Mouse (Mus musculus): ENCODE data around the gene Espn. TPM values are rescaled to one million over a fixed set of nuclear protein-coding genes. Genes with fewer than 3 reads are reported as not detected.

Gene Espn
- polyA plus RNA-seq, 1 experiment from 2014 or later: 11.5 TPM

DNA sequence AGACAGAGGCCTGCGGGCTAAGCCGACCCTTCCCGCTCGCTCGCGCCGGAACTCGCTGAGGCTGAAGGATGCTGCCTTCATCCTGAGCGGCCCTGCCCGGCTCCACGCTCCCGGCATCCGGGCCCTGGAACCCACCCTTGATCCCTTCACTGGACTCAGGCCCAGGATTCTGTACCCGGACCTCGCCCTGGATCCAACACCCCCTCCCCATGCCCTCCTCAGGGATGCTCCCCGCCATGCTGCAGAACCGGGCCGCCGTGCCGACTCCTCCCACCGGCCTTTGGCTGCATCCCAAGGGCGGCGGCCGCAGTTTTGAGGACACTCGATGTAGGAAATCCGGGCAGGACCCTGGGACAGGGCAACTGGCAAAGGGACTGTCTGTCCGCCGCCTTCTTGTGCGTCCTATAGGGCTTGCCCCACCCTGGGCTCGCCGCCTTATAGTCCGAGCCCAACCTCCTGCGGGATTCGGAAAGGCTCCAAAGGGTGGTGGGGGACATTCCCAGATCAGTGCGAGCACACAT is 26.2 kb upstream of the Espn start:
- Histone ChIP-seq H3K4me3 (ENCODE audit: low read depth, low read length) (peak overlapping the region; percentile 63), H3K4me1 (ENCODE audit: insufficient read depth) (0 out of 2 replicates have a peak, but pooled peaks cover 3% of the 10 kb centered on the region), H3K36me3 (ENCODE audit: insufficient read depth) (no peaks in the 10 kb centered on the region), H3K4me2 (peak overlapping the region; percentile 71), H3K27me3 (ENCODE audit: insufficient read depth, low read length) (peaks cover 14% of the 10 kb centered on the region; the same call in 1 of the 2 replicates), H3K27ac (ENCODE audit: low read depth) (no peak overlapping the region), H3K9ac (peak overlapping the region; percentile 53), H3K9me3 (ENCODE audit: low read depth, low read length) (no peaks in the 10 kb centered on the region)
- WGBS: 2% methylated on average over 35 of the region's 35 CpGs
- TF ChIP-seq CTCF (IDR thresholded peaks at IDR 0.05; ENCODE audit: low read depth): no peak
- ATAC-seq (ENCODE audit: insufficient read depth) (peak; percentile 63), DNase-seq (peak; percentile 63)

- Histone ChIP-seq H3K9ac (peak within 1 kb of the TSS; percentile 87), H3K27ac (ENCODE audit: low read depth) (peak within 1 kb of the TSS; percentile 69), H3K4me1 (ENCODE audit: insufficient read depth) (0 out of 2 replicates have a peak, but pooled peaks cover 3% of the 10 kb centered on the region), H3K4me2 (peak within 1 kb of the TSS; percentile 71), H3K27me3 (ENCODE audit: insufficient read depth, low read length) (peaks cover 14% of the 10 kb centered on the region; the same call in 1 of the 2 replicates), H3K4me3 (ENCODE audit: low read depth, low read length) (peak within 1 kb of the TSS; percentile 63), H3K36me3 (ENCODE audit: insufficient read depth) (no peaks in the 10 kb centered on the region), H3K9me3 (ENCODE audit: low read depth, low read length) (no peaks in the 10 kb centered on the region)
- no peak for TF ChIP-seq CTCF (IDR thresholded peaks at IDR 0.05; ENCODE audit: low read depth)
- DNase-seq (peak; percentile 95), ATAC-seq (ENCODE audit: insufficient read depth) (peak; percentile 95)
- WGBS: under 1% methylated on average over 86 of the region's 108 CpGs
Measured at GRCm38 (mm10) chr4:152177537-152178343, 25.6 kb upstream of the Espn start, which contains the start of gene Acot7. Gene Acot7 (plus strand): TSS chr4:152178134.

GRCm38 (mm10) chr4:152177174-152177536 is 25.0 kb upstream of the Espn start:
- Histone ChIP-seq H3K4me3 (ENCODE audit: low read depth, low read length) (peak overlapping the region; percentile 63), H3K27me3 (ENCODE audit: insufficient read depth, low read length) (peaks cover 14% of the 10 kb centered on the region; the same call in 1 of the 2 replicates), H3K4me2 (peak overlapping the region; percentile 71), H3K9me3 (ENCODE audit: low read depth, low read length) (no peaks in the 10 kb centered on the region), H3K4me1 (ENCODE audit: insufficient read depth) (0 out of 2 replicates have a peak, but pooled peaks cover 3% of the 10 kb centered on the region), H3K36me3 (ENCODE audit: insufficient read depth) (no peaks in the 10 kb centered on the region), H3K27ac (ENCODE audit: low read depth) (peak overlapping the region; percentile 69; the same call in 1 of the 2 replicates), H3K9ac (peak overlapping the region; percentile 87)
- WGBS: 60% methylated on average over 6 of the region's 6 CpGs
- TF ChIP-seq CTCF (IDR thresholded peaks at IDR 0.05; ENCODE audit: low read depth): no peak
- ATAC-seq (ENCODE audit: insufficient read depth): no peak
- DNase-seq: no peak

DNA sequence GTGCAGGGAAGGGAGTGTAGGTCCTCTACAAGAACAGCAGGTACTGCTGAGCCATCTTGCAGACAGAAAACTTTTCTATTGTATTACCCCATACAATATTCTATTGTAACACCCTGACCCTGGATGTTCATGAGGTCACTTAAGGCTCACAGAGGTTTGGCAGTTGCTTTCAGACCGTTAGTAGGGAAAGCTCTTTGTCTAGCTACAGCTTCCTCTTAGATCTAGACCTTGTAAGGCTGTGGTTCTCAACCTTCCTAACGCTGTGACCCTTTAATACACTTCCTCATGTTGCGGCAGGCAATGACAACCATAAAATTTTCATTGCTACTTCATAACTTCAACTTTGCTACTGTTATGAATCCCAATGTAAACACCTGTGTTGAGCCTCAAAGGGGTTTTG is 24.5 kb upstream of the Espn start:
- Histone ChIP-seq H3K4me3 (ENCODE audit: low read depth, low read length) (no peak overlapping the region), H3K36me3 (ENCODE audit: insufficient read depth) (no peaks in the 10 kb centered on the region), H3K9me3 (ENCODE audit: low read depth, low read length) (no peaks in the 10 kb centered on the region), H3K4me2 (peak overlapping the region; percentile 71; the same call in 1 of the 2 replicates), H3K9ac (no peak overlapping the region), H3K27ac (ENCODE audit: low read depth) (no peak overlapping the region), H3K27me3 (ENCODE audit: insufficient read depth, low read length) (peaks cover 14% of the 10 kb centered on the region; the same call in 1 of the 2 replicates), H3K4me1 (ENCODE audit: insufficient read depth) (0 out of 2 replicates have a peak, but pooled peaks cover 3% of the 10 kb centered on the region)
- WGBS: 73% methylated on average over 3 of the region's 3 CpGs
- ATAC-seq (ENCODE audit: insufficient read depth) (no peak), DNase-seq (no peak)
- no peak for TF ChIP-seq CTCF (IDR thresholded peaks at IDR 0.05; ENCODE audit: low read depth)

GRCm38 (mm10) chr4:152173956-152174355 is 21.8 kb upstream of the Espn start:
- Histone ChIP-seq H3K4me2 (no peak overlapping the region), H3K27ac (ENCODE audit: low read depth) (no peak overlapping the region), H3K9ac (no peak overlapping the region), H3K27me3 (ENCODE audit: insufficient read depth, low read length) (peaks cover 8% of the 10 kb centered on the region; the same call in 1 of the 2 replicates), H3K9me3 (ENCODE audit: low read depth, low read length) (no peaks in the 10 kb centered on the region), H3K36me3 (ENCODE audit: insufficient read depth) (no peaks in the 10 kb centered on the region), H3K4me3 (ENCODE audit: low read depth, low read length) (no peak overlapping the region), H3K4me1 (ENCODE audit: insufficient read depth) (0 out of 2 replicates have a peak, but pooled peaks cover 3% of the 10 kb centered on the region)
- 51% methylated on average over 9 of the region's 9 CpGs for WGBS
- no peak for DNase-seq
- ATAC-seq (ENCODE audit: insufficient read depth): no peak
- TF ChIP-seq CTCF (IDR thresholded peaks at IDR 0.05; ENCODE audit: low read depth): no peak

DNA sequence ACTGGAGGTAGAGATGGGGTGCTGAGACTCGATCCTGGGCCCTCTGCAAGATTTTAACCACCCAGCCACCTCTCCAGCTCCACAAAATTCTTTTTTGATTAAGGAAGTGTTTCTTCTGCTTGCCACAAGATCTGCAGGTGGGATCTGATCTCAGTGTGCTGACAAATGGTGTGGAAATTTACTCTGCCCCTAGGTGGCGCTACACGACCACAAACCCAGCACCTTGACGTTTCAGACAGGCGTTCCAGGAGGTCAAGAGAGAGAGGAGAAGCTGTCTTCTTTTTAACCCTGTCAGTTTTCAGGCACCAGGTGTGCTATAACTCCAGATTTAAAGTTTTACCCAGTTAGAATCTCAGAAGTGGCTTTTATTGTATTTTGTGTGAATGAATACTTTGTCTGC is 20.9 kb upstream of the Espn start:
- no peak overlapping the region for H3K27ac ChIP-seq (ENCODE audit: low read depth)
- TF ChIP-seq CTCF (IDR thresholded peaks at IDR 0.05; ENCODE audit: low read depth): peak; percentile 90
- H3K9me3 ChIP-seq (ENCODE audit: low read depth, low read length): no peaks in the 10 kb centered on the region
- WGBS: 0% methylated on average over 5 of the region's 5 CpGs
- no peaks in the 10 kb centered on the region for H3K36me3 ChIP-seq (ENCODE audit: insufficient read depth)
- peak; percentile 88 for DNase-seq
- H3K4me3 ChIP-seq (ENCODE audit: low read depth, low read length): no peak overlapping the region
- H3K27me3 ChIP-seq (ENCODE audit: insufficient read depth, low read length): 0 out of 2 replicates have a peak, but pooled peaks cover 8% of the 10 kb centered on the region
- no peak for ATAC-seq (ENCODE audit: insufficient read depth)
- H3K4me1 ChIP-seq (ENCODE audit: insufficient read depth): 0 out of 2 replicates have a peak, but pooled peaks cover 3% of the 10 kb centered on the region
- H3K9ac ChIP-seq: no peak overlapping the region
- H3K4me2 ChIP-seq: no peak overlapping the region

- Histone ChIP-seq H3K4me1 (ENCODE audit: insufficient read depth) (no peaks in the 10 kb centered on the region), H3K9me3 (ENCODE audit: low read depth, low read length) (no peaks in the 10 kb centered on the region), H3K4me2 (no peak overlapping the region), H3K27me3 (ENCODE audit: insufficient read depth, low read length) (0 out of 2 replicates have a peak, but pooled peaks cover 7% of the 10 kb centered on the region), H3K4me3 (ENCODE audit: low read depth, low read length) (no peak overlapping the region), H3K27ac (ENCODE audit: low read depth) (no peak overlapping the region), H3K9ac (no peak overlapping the region), H3K36me3 (ENCODE audit: insufficient read depth) (no peaks in the 10 kb centered on the region)
- no peak for ATAC-seq (ENCODE audit: insufficient read depth)
- peak; percentile 36 for TF ChIP-seq CTCF (IDR thresholded peaks at IDR 0.05; ENCODE audit: low read depth)
- no peak for DNase-seq
- 81% methylated on average over 6 of the region's 6 CpGs for WGBS
Measured at GRCm38 (mm10) chr4:152171543-152171942, 19.4 kb upstream of the Espn start.

All from lung, embryonic 14.5 days (tissue).